Comparison of ENCODE assay signal across 32 mouse cellular contexts in the genomic region with DNA sequence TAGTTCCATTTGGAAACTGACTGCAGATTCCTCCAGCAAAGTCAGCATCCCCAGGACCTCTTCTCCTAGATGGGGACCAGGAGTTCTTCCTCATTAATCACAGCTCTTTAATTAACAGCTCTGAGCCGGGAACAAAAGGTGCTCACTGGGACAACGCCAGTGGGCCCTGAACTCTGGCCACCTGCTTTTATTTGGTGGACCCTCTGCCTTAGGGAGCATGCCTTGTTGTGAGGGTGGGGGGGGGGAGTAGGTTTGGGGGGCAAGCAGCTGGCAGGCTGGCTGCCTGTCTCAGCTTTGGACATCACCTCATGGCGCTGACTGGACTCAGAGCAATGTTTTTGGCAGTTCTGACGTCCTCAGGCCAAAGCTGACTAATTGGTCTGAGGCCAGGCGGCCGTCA.
DNase-seq lines count a peak whose midpoint lies in the region; ATAC-seq and TF ChIP-seq lines count a peak whose summit lies in the region.
"Had no signal": no experiment of that assay in that cellular context is flagged by ENCODE, and none has a peak within 500 bp of the region (broad histone marks: within the 10 kb centered on the region; RNA-seq: fewer than 3 reads in every experiment).

No protein-coding gene starts in this region.

- H3K4me2 ChIP-seq in forebrain, embryonic 11.5 days (ENCODE audit: low read depth, low read length, severe bottlenecking) = no peak overlapping the region
- H3K4me2 ChIP-seq in forebrain, postnatal 0 days (ENCODE audit: low read depth) = no peak overlapping the region
- H3K4me2 ChIP-seq in hindbrain, embryonic 15.5 days = no peak overlapping the region
- H3K4me2 ChIP-seq in hindbrain, embryonic 14.5 days (replicated peaks) = no peak overlapping the region
- no peak overlapping the region for H3K4me2 ChIP-seq in hindbrain, embryonic 16.5 days (ENCODE audit: low read length)
- H3K4me2 ChIP-seq: embryonic facial prominence, embryonic 15.5 days; heart, embryonic 13.5 days; intestine, embryonic 15.5 days; limb, embryonic 15.5 days; liver, embryonic 13.5 days had no signal

- ATAC-seq in forebrain, embryonic 11.5 days (replicated peaks; ENCODE audit: low FRiP score) = peak; percentile 49; the same call in 1 of the 2 replicates
- no peak for ATAC-seq in forebrain, postnatal 0 days
- peak; percentile 48; the same call in 1 of the 2 replicates for ATAC-seq in hindbrain, embryonic 15.5 days (ENCODE audit: low FRiP score, low read depth)
- no peak for ATAC-seq in hindbrain, embryonic 14.5 days (ENCODE audit: low FRiP score)
- peak; percentile 48; the same call in 1 of the 2 replicates for ATAC-seq in hindbrain, embryonic 16.5 days
- ATAC-seq: intestine, embryonic 15.5 days; lung, postnatal 0 days had no signal

- TF ChIP-seq POLR2A in brain, embryonic 14.5 days (IDR thresholded peaks at IDR 0.05; ENCODE audit: borderline replicate concordance, extremely low read depth, insufficient read depth, insufficient read length, poor library complexity, severe bottlenecking) = no peak

- no peaks in the 10 kb centered on the region for H3K4me1 ChIP-seq in forebrain, embryonic 11.5 days (replicated peaks; ENCODE audit: control insufficient read depth, insufficient read depth, low read length)
- no peaks in the 10 kb centered on the region for H3K4me1 ChIP-seq in forebrain, postnatal 0 days (ENCODE audit: insufficient read depth)
- H3K4me1 ChIP-seq in hindbrain, embryonic 15.5 days (replicated peaks) = no peaks in the 10 kb centered on the region
- no peaks in the 10 kb centered on the region for H3K4me1 ChIP-seq in hindbrain, embryonic 14.5 days (replicated peaks; ENCODE audit: control insufficient read depth, insufficient read depth, low read length)
- H3K4me1 ChIP-seq in hindbrain, embryonic 16.5 days (ENCODE audit: control insufficient read depth, insufficient read depth, low read depth, low read length) = no peaks in the 10 kb centered on the region
- H3K4me1 ChIP-seq in limb, embryonic 10.5 days = 0 out of 2 replicates have a peak, but pooled peaks cover 3% of the 10 kb centered on the region
- H3K4me1 ChIP-seq: embryonic facial prominence, embryonic 15.5 days; heart, embryonic 13.5 days; intestine, embryonic 15.5 days; limb, embryonic 15.5 days; liver, embryonic 13.5 days; megakaryocyte, embryonic 14.5 days had no signal

- H3K4me3 ChIP-seq in forebrain, embryonic 11.5 days (ENCODE audit: low read depth, low read length) = no peak overlapping the region
- no peak overlapping the region for H3K4me3 ChIP-seq in forebrain, postnatal 0 days (ENCODE audit: low read depth, low read length)
- H3K4me3 ChIP-seq in hindbrain, embryonic 15.5 days = no peak overlapping the region
- H3K4me3 ChIP-seq in hindbrain, embryonic 14.5 days (replicated peaks; ENCODE audit: low read length) = no peak overlapping the region
- no peak overlapping the region for H3K4me3 ChIP-seq in hindbrain, embryonic 16.5 days (ENCODE audit: low read length)
- H3K4me3 ChIP-seq in gastrocnemius, adult 2 months = no peak overlapping the region
- no peak overlapping the region for H3K4me3 ChIP-seq in limb, embryonic 10.5 days
- H3K4me3 ChIP-seq: embryonic facial prominence, embryonic 10.5 days; embryonic facial prominence, embryonic 15.5 days; heart, embryonic 13.5 days; intestine, embryonic 15.5 days; layer of hippocampus, adult 2 months; left cerebral cortex, adult 2 months; limb, embryonic 15.5 days; liver, embryonic 13.5 days; megakaryocyte, embryonic 14.5 days had no signal

- no peaks in the 10 kb centered on the region for H3K36me3 ChIP-seq in forebrain, embryonic 11.5 days (ENCODE audit: control insufficient read depth, insufficient read depth, low read length)
- no peaks in the 10 kb centered on the region for H3K36me3 ChIP-seq in forebrain, postnatal 0 days (ENCODE audit: insufficient read depth)
- no peaks in the 10 kb centered on the region for H3K36me3 ChIP-seq in hindbrain, embryonic 15.5 days
- no peaks in the 10 kb centered on the region for H3K36me3 ChIP-seq in hindbrain, embryonic 14.5 days (replicated peaks; ENCODE audit: control insufficient read depth, insufficient read depth)
- no peaks in the 10 kb centered on the region for H3K36me3 ChIP-seq in hindbrain, embryonic 16.5 days (ENCODE audit: control insufficient read depth, insufficient read depth, low read length)
- no peaks in the 10 kb centered on the region for H3K36me3 ChIP-seq in limb, embryonic 10.5 days
- H3K36me3 ChIP-seq: embryonic facial prominence, embryonic 10.5 days; embryonic facial prominence, embryonic 15.5 days; heart, embryonic 13.5 days; intestine, embryonic 15.5 days; limb, embryonic 15.5 days; liver, embryonic 13.5 days had no signal

- no peak overlapping the region for H3K9ac ChIP-seq in forebrain, embryonic 11.5 days (ENCODE audit: low read length)
- H3K9ac ChIP-seq in forebrain, postnatal 0 days = no peak overlapping the region
- no peak overlapping the region for H3K9ac ChIP-seq in hindbrain, embryonic 15.5 days
- H3K9ac ChIP-seq in hindbrain, embryonic 14.5 days = no peak overlapping the region
- H3K9ac ChIP-seq in hindbrain, embryonic 16.5 days (ENCODE audit: low read depth, low read length) = no peak overlapping the region
- H3K9ac ChIP-seq: embryonic facial prominence, embryonic 15.5 days; heart, embryonic 13.5 days; intestine, embryonic 15.5 days; limb, embryonic 15.5 days; liver, embryonic 13.5 days had no signal

- H3K27ac ChIP-seq in forebrain, embryonic 11.5 days (ENCODE audit: low read depth, low read length) = no peak overlapping the region
- H3K27ac ChIP-seq in forebrain, postnatal 0 days (ENCODE audit: low read depth, low read length) = no peak overlapping the region
- H3K27ac ChIP-seq in hindbrain, embryonic 15.5 days (replicated peaks) = no peak overlapping the region
- H3K27ac ChIP-seq in hindbrain, embryonic 14.5 days = no peak overlapping the region
- H3K27ac ChIP-seq in hindbrain, embryonic 16.5 days (ENCODE audit: low read depth, low read length) = no peak overlapping the region
- H3K27ac ChIP-seq in gastrocnemius, adult 2 months = no peak overlapping the region
- H3K27ac ChIP-seq in limb, embryonic 10.5 days = no peak overlapping the region
- H3K27ac ChIP-seq: embryonic facial prominence, embryonic 10.5 days; embryonic facial prominence, embryonic 15.5 days; heart, embryonic 13.5 days; intestine, embryonic 15.5 days; layer of hippocampus, adult 2 months; left cerebral cortex, adult 2 months; limb, embryonic 15.5 days; liver, embryonic 13.5 days had no signal

- intact Hi-C loops in gastrocnemius, adult 2 months (cut with DNase I) = no loop called here

- 23% methylated on average over 6 of the region's 6 CpGs for WGBS in forebrain, embryonic 11.5 days
- whole genome bisulfite sequencing in forebrain, postnatal 0 days = 26% methylated on average over 6 of the region's 6 CpGs
- 31% methylated on average over 6 of the region's 6 CpGs for WGBS in hindbrain, embryonic 15.5 days
- 30% methylated on average over 6 of the region's 6 CpGs for WGBS in hindbrain, embryonic 14.5 days
- 14% methylated on average over 6 of the region's 6 CpGs for WGBS in hindbrain, embryonic 16.5 days
- WGBS in limb, embryonic 10.5 days = 51% methylated on average over 6 of the region's 6 CpGs

- no peaks in the 10 kb centered on the region for H3K9me3 ChIP-seq in forebrain, embryonic 11.5 days (ENCODE audit: control insufficient read depth, low read length)
- H3K9me3 ChIP-seq in forebrain, postnatal 0 days (ENCODE audit: low read length) = no peaks in the 10 kb centered on the region
- no peaks in the 10 kb centered on the region for H3K9me3 ChIP-seq in hindbrain, embryonic 15.5 days
- no peaks in the 10 kb centered on the region for H3K9me3 ChIP-seq in hindbrain, embryonic 14.5 days (ENCODE audit: control insufficient read depth, low read length)
- H3K9me3 ChIP-seq in hindbrain, embryonic 16.5 days (ENCODE audit: control insufficient read depth, low read length) = no peaks in the 10 kb centered on the region
- H3K9me3 ChIP-seq in limb, embryonic 10.5 days (replicated peaks) = no peaks in the 10 kb centered on the region
- H3K9me3 ChIP-seq: embryonic facial prominence, embryonic 10.5 days; embryonic facial prominence, embryonic 15.5 days; heart, embryonic 13.5 days; intestine, embryonic 15.5 days; limb, embryonic 15.5 days had no signal

- no peaks in the 10 kb centered on the region for H3K27me3 ChIP-seq in forebrain, embryonic 11.5 days (ENCODE audit: control insufficient read depth, insufficient read depth, low read length)
- no peaks in the 10 kb centered on the region for H3K27me3 ChIP-seq in forebrain, postnatal 0 days (ENCODE audit: insufficient read depth, low read length)
- no peaks in the 10 kb centered on the region for H3K27me3 ChIP-seq in hindbrain, embryonic 15.5 days
- H3K27me3 ChIP-seq in hindbrain, embryonic 14.5 days (ENCODE audit: control insufficient read depth, insufficient read depth, low read length) = no peaks in the 10 kb centered on the region
- no peaks in the 10 kb centered on the region for H3K27me3 ChIP-seq in hindbrain, embryonic 16.5 days (replicated peaks; ENCODE audit: control insufficient read depth, insufficient read depth, low read length)
- H3K27me3 ChIP-seq in limb, embryonic 10.5 days (ENCODE audit: low read depth, poor library complexity, severe bottlenecking) = peaks cover 1% of the 10 kb centered on the region; the same call in 1 of the 2 replicates
- H3K27me3 ChIP-seq: embryonic facial prominence, embryonic 15.5 days; heart, embryonic 13.5 days; intestine, embryonic 15.5 days; limb, embryonic 15.5 days; liver, embryonic 13.5 days; megakaryocyte, embryonic 14.5 days had no signal

- no peak for TF ChIP-seq CTCF in forebrain, postnatal 0 days (IDR thresholded peaks at IDR 0.05; ENCODE audit: low read depth)
- TF ChIP-seq CTCF in brain, embryonic 14.5 days (IDR thresholded peaks at IDR 0.05; ENCODE audit: borderline replicate concordance, extremely low read depth, insufficient read depth, insufficient read length) = no peak
- TF ChIP-seq CTCF in gastrocnemius, adult 2 months (IDR thresholded peaks at IDR 0.05) = no peak

- DNase-seq in forebrain, embryonic 11.5 days (ENCODE audit: low spot score) = no peak
- no peak for DNase-seq in forebrain, postnatal 0 days
- DNase-seq in hindbrain, embryonic 14.5 days (ENCODE audit: low spot score) = no peak
- DNase-seq in brain, embryonic 14.5 days (ENCODE audit: low read depth) = peak; percentile 61
- no peak for DNase-seq in gastrocnemius, adult 2 months
- no peak for DNase-seq in limb, embryonic 10.5 days (ENCODE audit: low spot score)
- DNase-seq: adrenal gland, adult 2 months; adrenal gland, postnatal 36 days; B cell, adult 2 months; cerebellum, adult 8-10 months; cerebellum, postnatal 36 days; heart, postnatal 10 days; kidney, adult 2 months; kidney, postnatal 36 days; liver, embryonic 13.5 days; lung, adult 18-20 months; lung, postnatal 4 days; midbrain, embryonic 14.5 days; right cerebral cortex, adult 18-20 months; spleen, adult 18-20 months; thymus, postnatal 14 days had no signal

Comparison
In these comparisons a context has a peak if more than half of its experiments do, and no peak if none do; other contexts are left out.
1. ATAC-seq: peak in forebrain, embryonic 11.5 days (single experiment), hindbrain, embryonic 15.5 days (single experiment) and hindbrain, embryonic 16.5 days (single experiment); none in forebrain, postnatal 0 days (single experiment) and hindbrain, embryonic 14.5 days (single experiment).